Mouse (Mus musculus) brain, adult 2 months (tissue): ENCODE measurements around the gene H2-Q4.
"Not testable (repeated sequence)": the region's sequence is repeated elsewhere in the genome, so short reads cannot be mapped to it uniquely, and the experiment has no call there.

Experiments used
- DNase-seq: peaks from one replicate; pipeline ENCODE4 v3.0.0; 2011; ENCODE audit warnings: low read depth, low spot score

The H2-Q4 gene

GRCm38 (mm10) chr17:35379369-35379728 lies at the start of gene H2-Q4:
Gene H2-Q4, plus strand, starts transcription at chr17:35379617.
- peak; percentile 78 for DNase-seq

GRCm38 (mm10) chr17:35329714-35330113 lies 49.7 kb upstream of the H2-Q4 start:
- DNase-seq, result not testable (repeated sequence)

GRCm38 (mm10) chr17:35331546-35331945 lies 47.9 kb upstream of the H2-Q4 start:
- not testable (repeated sequence) for DNase-seq

GRCm38 (mm10) chr17:35342071-35342671 lies 37.2 kb upstream of the H2-Q4 start, which contains the start of gene H2-Q2:
Gene H2-Q2, plus strand, starts transcription at chr17:35342242.
- no peak for DNase-seq

GRCm38 (mm10) chr17:35342711-35343476 lies 36.5 kb upstream of the H2-Q4 start:
- no peak for DNase-seq

GRCm38 (mm10) chr17:35347659-35348058 lies 31.8 kb upstream of the H2-Q4 start:
- DNase-seq, result not testable (repeated sequence)

GRCm38 (mm10) chr17:35353275-35353674 lies 26.1 kb upstream of the H2-Q4 start:
- DNase-seq, result not testable (repeated sequence)

GRCm38 (mm10) chr17:35354071-35354470 lies 25.3 kb upstream of the H2-Q4 start:
- no peak for DNase-seq

- no peak for DNase-seq
Observed at GRCm38 (mm10) chr17:35357086-35357485, 22.3 kb upstream of the H2-Q4 start.

- DNase-seq, result no peak
Observed at GRCm38 (mm10) chr17:35358763-35359469, 20.5 kb upstream of the H2-Q4 start.

- DNase-seq, result no peak
Observed at GRCm38 (mm10) chr17:35359470-35359862, 20.0 kb upstream of the H2-Q4 start.

GRCm38 (mm10) chr17:35379729-35380451 lies 473 bp downstream of the H2-Q4 start:
- no peak for DNase-seq

GRCm38 (mm10) chr17:35389796-35390195 lies 10.4 kb downstream of the H2-Q4 start:
- not testable (repeated sequence) for DNase-seq

GRCm38 (mm10) chr17:35392671-35393070 lies 13.3 kb downstream of the H2-Q4 start:
- not testable (repeated sequence) for DNase-seq

- not testable (repeated sequence) for DNase-seq
Observed at GRCm38 (mm10) chr17:35393864-35394800, 14.7 kb downstream of the H2-Q4 start.

- not testable (repeated sequence) for DNase-seq
Observed at GRCm38 (mm10) chr17:35396956-35397355, 17.5 kb downstream of the H2-Q4 start.

GRCm38 (mm10) chr17:35413057-35413456 lies 33.6 kb downstream of the H2-Q4 start:
- not testable (repeated sequence) for DNase-seq

GRCm38 (mm10) chr17:35415273-35416129 lies 36.1 kb downstream of the H2-Q4 start:
- DNase-seq, result not testable (repeated sequence)

GRCm38 (mm10) chr17:35418772-35419171 lies 39.4 kb downstream of the H2-Q4 start:
- no peak for DNase-seq

- not testable (repeated sequence) for DNase-seq
Observed at GRCm38 (mm10) chr17:35419564-35419963, 40.1 kb downstream of the H2-Q4 start.
